Mouse (Mus musculus): Measurements from ENCODE around the gene Shc3. TPM values are rescaled to one million over a fixed set of nuclear protein-coding genes. Genes with fewer than 3 reads are reported as not detected.

Shc3 gene
- polyA plus RNA-seq (2016; fragmentation: Nextera tagmentation; extraction: Ambion mirVana), result 5.1 and 7.0 TPM in 2 replicates

DNA sequence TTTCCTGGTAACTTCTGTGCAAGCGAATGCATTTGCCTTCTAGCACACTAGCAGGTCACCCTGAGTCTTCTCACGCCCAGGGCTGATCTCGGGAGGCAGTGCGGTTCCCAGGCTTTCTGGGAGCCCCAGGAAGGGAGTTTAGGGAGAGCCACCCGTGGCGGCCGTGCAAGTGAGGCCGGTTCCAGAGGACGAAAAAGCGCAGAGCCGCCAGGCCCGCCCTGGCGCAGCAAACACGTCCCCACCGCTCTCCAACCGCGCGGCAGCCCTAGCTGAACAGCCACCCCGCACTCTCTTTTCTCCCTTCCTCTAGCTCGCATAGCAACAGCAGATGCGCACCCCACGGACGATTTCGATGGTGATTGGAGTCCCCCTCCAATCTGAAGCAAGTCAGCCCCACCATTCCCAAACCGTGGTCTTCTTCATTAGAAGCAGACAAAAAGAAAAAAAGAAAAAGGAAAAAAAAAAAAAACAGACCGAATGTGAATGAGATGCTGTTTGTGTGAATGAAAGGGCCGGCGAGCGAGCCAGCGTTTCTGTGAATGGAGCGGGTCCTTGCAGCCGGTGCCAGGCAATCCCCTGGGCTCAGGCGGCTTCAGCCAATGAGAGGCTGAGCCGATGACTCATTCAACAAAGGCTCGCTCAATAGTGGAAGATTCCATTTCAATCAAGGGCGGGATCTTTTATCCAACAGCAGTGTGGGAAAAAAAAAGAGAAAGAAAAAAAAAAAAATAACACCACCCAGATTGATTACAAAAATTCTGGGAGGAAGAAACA lies at the start of gene Shc3:
Gene Shc3, minus strand, starts transcription at position 509 of the 774 bp plus-strand sequence.
- peaks cover 46% of the 10 kb centered on the region for H3K4me1 ChIP-seq
- peak within 1 kb of the TSS; percentile 83 for H3K27ac ChIP-seq
- peak within 1 kb of the TSS; percentile 35 for H3K4me3 ChIP-seq
- H3K27me3 ChIP-seq, result peaks cover 49% of the 10 kb centered on the region
- peak within 1 kb of the TSS; percentile 92 for H3K4me2 ChIP-seq (replicated peaks)
- H3K36me3 ChIP-seq, result no peaks in the 10 kb centered on the region
- H3K9me3 ChIP-seq (replicated peaks), result no peaks in the 10 kb centered on the region
- peak; percentile 91 for ATAC-seq (ENCODE audit: low FRiP score)
- H3K9ac ChIP-seq, result peak within 1 kb of the TSS; percentile 58
- WGBS, result under 1% methylated on average over 36 of the region's 36 CpGs

DNA sequence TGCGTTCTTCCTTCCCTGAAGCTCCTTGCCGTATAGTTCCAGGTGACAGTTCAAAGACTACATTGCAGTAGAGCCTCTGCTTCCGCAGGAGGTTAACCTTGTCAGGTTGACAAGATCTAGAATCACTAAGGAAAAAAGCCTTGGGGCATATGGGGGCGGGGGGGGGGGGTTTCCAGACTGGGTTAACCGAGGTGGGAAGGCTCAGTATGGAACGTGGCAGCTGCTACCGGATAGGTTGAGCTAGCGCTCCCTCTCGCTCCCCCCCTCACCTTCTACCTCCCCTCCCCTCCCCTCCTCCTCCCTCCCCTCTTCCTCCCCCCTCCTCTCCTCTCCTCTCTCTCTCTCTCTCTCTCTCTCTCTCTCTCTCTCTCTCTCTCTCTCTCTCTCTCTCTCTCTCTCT lies 49.4 kb upstream of the Shc3 start:
- H3K4me3 ChIP-seq, result no peak overlapping the region
- H3K4me2 ChIP-seq (replicated peaks), result peak overlapping the region; percentile 19; the same call in 1 of the 2 replicates
- no peak overlapping the region for H3K9ac ChIP-seq
- no peaks in the 10 kb centered on the region for H3K36me3 ChIP-seq
- whole genome bisulfite sequencing, result 9% methylated on average over 9 of the region's 9 CpGs
- peaks cover 18% of the 10 kb centered on the region for H3K4me1 ChIP-seq
- H3K27me3 ChIP-seq, result no peaks in the 10 kb centered on the region; the same call in 1 of the 2 replicates
- H3K9me3 ChIP-seq (replicated peaks), result no peaks in the 10 kb centered on the region
- 0 out of 2 replicates have a peak, but pooled peaks have one; percentile 43 for ATAC-seq (ENCODE audit: low FRiP score)
- H3K27ac ChIP-seq, result no peak overlapping the region

DNA sequence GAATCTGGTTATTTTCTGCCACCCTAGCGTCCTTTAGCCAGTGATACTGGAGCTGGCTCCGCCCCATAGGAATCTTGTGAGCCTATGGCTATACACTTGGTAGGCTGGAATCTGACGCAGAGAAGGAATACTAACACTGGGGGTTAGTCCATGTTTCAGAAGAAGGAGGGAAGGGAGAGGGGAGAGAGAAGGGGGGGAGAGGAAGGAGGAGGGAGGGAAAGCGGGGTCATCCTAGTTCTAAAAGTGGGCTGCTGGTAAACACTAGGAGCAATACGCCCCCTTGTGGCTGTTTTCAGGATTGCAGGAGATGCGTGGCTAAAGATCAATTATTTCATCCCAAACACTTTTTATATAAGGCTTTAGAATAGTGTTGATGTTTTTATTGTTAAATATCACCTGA lies 48.6 kb upstream of the Shc3 start:
- H3K27ac ChIP-seq, result no peak overlapping the region
- H3K4me3 ChIP-seq, result no peak overlapping the region
- H3K27me3 ChIP-seq, result no peaks in the 10 kb centered on the region; the same call in 1 of the 2 replicates
- H3K4me1 ChIP-seq, result peaks cover 18% of the 10 kb centered on the region
- ATAC-seq (ENCODE audit: low FRiP score), result no peak; the same call in 1 of the 2 replicates
- WGBS, result 16% methylated on average over 6 of the region's 6 CpGs
- H3K36me3 ChIP-seq, result no peaks in the 10 kb centered on the region
- H3K9ac ChIP-seq, result no peak overlapping the region
- 0 out of 2 replicates have a peak overlapping the region, but pooled peaks have one; percentile 2 for H3K4me2 ChIP-seq (replicated peaks)
- H3K9me3 ChIP-seq (replicated peaks), result no peaks in the 10 kb centered on the region

DNA sequence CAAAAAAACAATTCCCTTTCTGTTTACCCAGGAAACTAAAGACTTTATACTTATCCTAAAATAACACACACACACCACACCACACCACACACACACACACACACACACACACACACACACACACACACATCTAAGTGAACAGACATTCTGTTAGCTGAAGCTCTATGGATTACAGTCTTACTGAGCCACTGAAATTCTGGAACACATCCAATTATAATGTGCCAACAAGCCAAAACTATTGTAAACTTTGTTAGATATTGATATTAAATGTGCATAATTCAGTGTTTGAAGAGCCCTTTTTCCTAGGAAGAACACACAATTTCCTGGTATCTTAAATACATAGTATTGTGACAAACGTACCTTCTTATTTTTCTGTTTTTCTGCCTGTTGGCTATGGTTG lies 48.1 kb upstream of the Shc3 start:
- Histone ChIP-seq H3K27ac (no peak overlapping the region), H3K36me3 (no peaks in the 10 kb centered on the region), H3K4me1 (peaks cover 18% of the 10 kb centered on the region), H3K9me3 (replicated peaks) (no peaks in the 10 kb centered on the region), H3K27me3 (no peaks in the 10 kb centered on the region; the same call in 1 of the 2 replicates), H3K9ac (no peak overlapping the region), H3K4me2 (replicated peaks) (no peak overlapping the region), H3K4me3 (no peak overlapping the region)
- WGBS, result 66% methylated on average over 1 of the region's 1 CpGs
- no peak for ATAC-seq (ENCODE audit: low FRiP score)

DNA sequence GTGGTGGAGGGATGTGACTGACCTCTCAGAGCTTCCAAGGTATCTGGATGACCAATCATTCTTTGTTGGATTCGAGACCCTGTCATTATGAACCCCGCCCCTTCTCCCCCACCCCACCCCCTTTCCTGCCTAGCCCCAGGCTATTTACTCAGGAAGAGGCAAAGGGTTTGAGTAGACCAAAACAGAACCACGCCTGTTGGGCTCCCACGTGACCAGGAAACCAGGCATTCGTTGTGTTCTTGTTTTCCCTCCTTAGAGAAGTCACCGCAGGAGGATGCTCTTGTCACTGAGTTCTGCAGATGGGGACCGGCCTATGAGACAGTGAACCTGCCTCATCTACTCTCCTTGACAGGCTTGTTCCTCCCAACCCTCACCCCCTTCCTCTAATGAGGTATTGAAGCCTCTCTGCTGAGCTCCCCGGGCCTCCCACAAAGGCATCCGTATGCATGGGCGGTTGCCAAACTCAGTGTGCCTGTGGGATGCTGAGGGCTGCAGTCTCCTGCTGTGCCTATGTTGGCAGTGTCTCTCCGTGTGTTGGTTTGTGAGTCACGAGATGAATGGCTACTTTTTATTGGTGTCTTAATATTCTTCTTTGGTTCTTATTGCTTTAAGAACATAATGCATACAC lies 47.3 kb upstream of the Shc3 start:
- Histone ChIP-seq H3K27ac (no peak overlapping the region), H3K9ac (no peak overlapping the region), H3K9me3 (replicated peaks) (no peaks in the 10 kb centered on the region), H3K36me3 (no peaks in the 10 kb centered on the region), H3K4me2 (replicated peaks) (peak overlapping the region; percentile 8; the same call in 1 of the 2 replicates), H3K4me3 (no peak overlapping the region), H3K27me3 (no peaks in the 10 kb centered on the region; the same call in 1 of the 2 replicates), H3K4me1 (peaks cover 18% of the 10 kb centered on the region)
- WGBS, result 9% methylated on average over 12 of the region's 12 CpGs
- ATAC-seq (ENCODE audit: low FRiP score), result peak; percentile 63

DNA sequence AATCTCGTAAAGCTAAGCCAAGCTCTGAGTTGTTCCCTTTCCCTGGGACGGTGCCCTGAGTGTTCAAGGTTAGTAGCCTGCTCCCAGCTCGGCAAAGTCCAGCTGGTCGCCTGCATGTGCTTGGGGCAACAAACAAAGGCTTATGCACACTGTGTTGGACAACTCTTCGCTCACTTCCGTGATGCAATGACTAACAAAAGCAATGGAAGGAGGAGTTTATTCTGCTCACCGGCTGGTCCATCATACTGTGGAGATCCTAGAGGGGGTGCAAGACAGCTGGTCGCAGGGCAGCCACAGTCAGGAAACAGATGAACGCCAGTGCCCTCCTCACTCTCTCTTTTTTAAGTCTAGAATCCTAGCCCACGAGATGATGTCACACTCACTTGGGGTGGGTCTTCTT lies 46.6 kb upstream of the Shc3 start:
- 0 out of 2 replicates have a peak, but pooled peaks have one; percentile 52 for ATAC-seq (ENCODE audit: low FRiP score)
- WGBS, result 66% methylated on average over 10 of the region's 10 CpGs
- Histone ChIP-seq H3K4me1 (peaks cover 20% of the 10 kb centered on the region), H3K27ac (no peak overlapping the region), H3K4me3 (no peak overlapping the region), H3K9ac (no peak overlapping the region), H3K36me3 (no peaks in the 10 kb centered on the region), H3K27me3 (no peaks in the 10 kb centered on the region; the same call in 1 of the 2 replicates), H3K9me3 (replicated peaks) (no peaks in the 10 kb centered on the region), H3K4me2 (replicated peaks) (no peak overlapping the region)

DNA sequence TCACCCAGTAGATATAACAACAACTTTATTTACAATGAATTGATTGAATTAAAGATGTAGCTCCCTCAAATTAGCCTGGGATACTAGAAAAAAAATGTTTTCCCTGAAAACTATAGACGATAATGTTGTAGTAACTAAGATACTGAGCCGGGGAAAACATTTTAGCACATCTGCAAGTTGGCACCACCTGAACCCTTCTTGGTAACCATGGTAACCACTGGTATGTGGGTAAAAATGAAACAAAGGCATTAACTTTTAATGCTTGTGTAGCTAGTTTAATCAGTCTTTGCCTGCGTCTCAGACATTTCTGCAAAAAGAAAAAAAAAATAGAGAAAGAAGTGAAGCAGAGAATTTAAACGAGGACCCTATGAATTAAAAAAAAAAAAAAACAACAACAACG lies 42.3 kb upstream of the Shc3 start:
- Histone ChIP-seq H3K9ac (no peak overlapping the region), H3K9me3 (replicated peaks) (no peaks in the 10 kb centered on the region), H3K4me3 (no peak overlapping the region), H3K36me3 (no peaks in the 10 kb centered on the region), H3K4me1 (peaks cover 7% of the 10 kb centered on the region), H3K27ac (no peak overlapping the region), H3K27me3 (no peaks in the 10 kb centered on the region; the same call in 1 of the 2 replicates), H3K4me2 (replicated peaks) (no peak overlapping the region)
- 51% methylated on average over 5 of the region's 5 CpGs for WGBS
- no peak for ATAC-seq (ENCODE audit: low FRiP score)

DNA sequence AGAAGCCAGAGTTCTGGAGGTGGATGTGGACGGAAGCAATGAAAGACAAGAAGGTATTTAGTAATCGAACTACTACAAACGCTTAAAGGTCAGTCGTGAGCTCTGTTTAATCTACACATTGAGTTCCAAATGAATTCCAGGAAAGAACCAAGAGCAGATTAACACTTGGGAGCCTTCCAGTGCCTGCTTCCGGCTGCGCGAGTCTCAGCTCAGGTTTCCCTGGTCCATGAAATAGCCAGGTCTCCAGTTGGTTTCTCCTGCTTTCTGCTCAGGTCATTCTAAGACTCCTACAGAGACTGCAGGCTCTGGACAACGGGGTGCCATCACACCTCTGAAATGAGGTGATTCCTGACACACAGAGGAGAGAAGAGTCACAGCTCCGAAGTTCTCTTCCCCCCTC lies 41.8 kb upstream of the Shc3 start:
- no peaks in the 10 kb centered on the region for H3K9me3 ChIP-seq (replicated peaks)
- no peaks in the 10 kb centered on the region for H3K36me3 ChIP-seq
- no peak overlapping the region for H3K27ac ChIP-seq
- 31% methylated on average over 9 of the region's 9 CpGs for WGBS
- no peak overlapping the region for H3K4me3 ChIP-seq
- no peak overlapping the region for H3K4me2 ChIP-seq (replicated peaks)
- H3K4me1 ChIP-seq, result peaks cover 3% of the 10 kb centered on the region; the same call in 1 of the 2 replicates
- H3K27me3 ChIP-seq, result no peaks in the 10 kb centered on the region; the same call in 1 of the 2 replicates
- no peak overlapping the region for H3K9ac ChIP-seq
- ATAC-seq (ENCODE audit: low FRiP score), result no peak

DNA sequence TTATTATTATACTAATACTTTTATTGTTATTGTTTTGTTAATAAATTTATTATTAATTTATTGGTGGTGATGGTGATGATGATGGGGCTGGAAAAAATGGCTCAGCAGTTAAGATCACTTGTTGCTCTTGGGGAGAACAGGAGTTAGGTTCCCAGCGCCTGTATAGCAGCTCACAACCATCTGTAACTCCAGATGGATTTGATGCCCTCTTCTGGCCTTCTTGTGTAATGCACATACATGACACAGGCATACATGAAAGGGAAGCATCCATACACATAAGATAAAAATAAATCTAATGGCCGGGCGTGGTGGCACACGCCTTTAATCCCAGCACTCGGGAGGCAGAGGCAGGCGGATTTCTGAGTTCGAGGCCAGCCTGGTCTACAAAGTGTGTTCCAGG lies 40.0 kb upstream of the Shc3 start:
- Histone ChIP-seq H3K4me1 (peaks cover 2% of the 10 kb centered on the region; the same call in 1 of the 2 replicates), H3K9me3 (replicated peaks) (no peaks in the 10 kb centered on the region), H3K4me3 (no peak overlapping the region), H3K27ac (no peak overlapping the region), H3K4me2 (replicated peaks) (no peak overlapping the region), H3K9ac (no peak overlapping the region), H3K27me3 (no peaks in the 10 kb centered on the region), H3K36me3 (no peaks in the 10 kb centered on the region)
- whole genome bisulfite sequencing, result 95% methylated on average over 7 of the region's 7 CpGs
- no peak for ATAC-seq (ENCODE audit: low FRiP score)

DNA sequence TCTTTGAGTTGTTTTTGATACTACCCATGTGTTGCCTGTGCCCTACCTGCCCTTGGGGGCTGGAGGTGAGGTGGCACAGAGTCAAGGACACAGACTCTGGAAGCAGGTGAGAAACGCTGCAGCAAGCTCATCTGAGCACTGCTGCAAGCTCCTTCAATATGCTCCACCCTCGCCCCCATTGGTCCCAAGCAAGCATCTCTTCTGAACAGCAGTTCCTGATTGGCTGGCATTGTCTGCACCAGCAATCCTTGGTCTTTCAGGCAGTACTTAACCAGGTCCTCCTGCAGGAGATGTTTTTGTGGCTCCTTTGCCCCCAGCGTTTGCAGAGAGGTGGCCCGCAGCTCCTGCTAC lies 34.6 kb upstream of the Shc3 start:
- Histone ChIP-seq H3K9ac (no peak overlapping the region), H3K27me3 (no peaks in the 10 kb centered on the region), H3K4me3 (no peak overlapping the region), H3K9me3 (replicated peaks) (no peaks in the 10 kb centered on the region), H3K27ac (no peak overlapping the region), H3K4me2 (replicated peaks) (peak overlapping the region; percentile 39), H3K36me3 (no peaks in the 10 kb centered on the region), H3K4me1 (peaks cover 7% of the 10 kb centered on the region)
- ATAC-seq (ENCODE audit: low FRiP score), result peak; percentile 59
- WGBS, result 42% methylated on average over 4 of the region's 4 CpGs

DNA sequence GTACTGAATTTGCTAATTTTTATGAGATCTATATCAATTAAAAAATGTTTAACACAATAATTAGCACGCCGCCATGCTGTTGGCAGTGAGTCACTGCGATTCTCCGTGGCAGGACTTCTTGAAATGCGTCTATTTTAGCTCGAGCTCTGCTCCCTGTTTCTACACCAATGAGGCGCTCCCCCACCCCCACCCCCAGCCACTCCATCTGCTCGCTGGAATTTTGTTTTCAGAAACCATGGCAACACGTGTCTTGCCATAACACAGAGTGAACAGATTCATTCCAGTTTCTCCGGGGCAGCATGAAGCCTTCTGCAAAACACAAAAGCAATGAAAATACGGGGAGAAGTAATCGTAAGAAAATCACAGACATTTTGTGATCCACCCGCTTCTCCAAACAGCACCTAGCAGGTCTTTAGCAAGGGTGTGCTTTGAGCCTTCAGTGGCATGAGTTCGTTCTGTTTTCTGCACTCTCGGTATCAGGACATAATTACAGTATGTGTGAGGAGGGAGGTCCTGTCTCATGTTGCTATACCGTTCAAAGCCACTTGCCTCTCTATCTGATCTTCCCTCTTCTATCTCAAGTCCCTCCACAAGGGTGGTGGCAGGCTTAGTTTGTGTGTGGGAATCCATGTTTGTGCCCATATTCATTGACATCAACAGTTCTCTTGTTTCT lies 34.1 kb upstream of the Shc3 start:
- Histone ChIP-seq H3K9me3 (replicated peaks) (no peaks in the 10 kb centered on the region), H3K27ac (no peak overlapping the region), H3K4me1 (peaks cover 7% of the 10 kb centered on the region), H3K9ac (no peak overlapping the region), H3K27me3 (no peaks in the 10 kb centered on the region), H3K36me3 (no peaks in the 10 kb centered on the region), H3K4me2 (replicated peaks) (peak overlapping the region; percentile 39), H3K4me3 (no peak overlapping the region)
- peak; percentile 84 for ATAC-seq (ENCODE audit: low FRiP score)
- WGBS, result 27% methylated on average over 16 of the region's 16 CpGs

DNA sequence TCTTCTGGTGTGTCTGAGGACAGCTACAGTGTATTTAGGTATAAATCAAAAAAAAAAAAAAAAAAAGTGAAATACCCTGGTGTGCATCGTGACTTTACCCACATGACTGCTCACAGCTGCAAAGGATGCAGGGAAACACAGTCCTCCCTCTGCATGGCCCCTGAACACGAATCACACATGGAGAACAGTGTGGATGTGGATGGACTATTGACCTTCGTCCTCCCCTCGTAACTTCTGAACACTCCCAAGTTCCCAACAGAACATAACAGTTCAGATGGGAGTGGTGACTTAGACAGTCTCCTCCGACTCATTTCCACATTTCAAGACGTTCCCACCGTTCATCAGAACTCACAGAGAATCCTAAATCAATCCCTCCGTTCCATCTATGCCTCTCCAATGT lies 33.5 kb upstream of the Shc3 start:
- Histone ChIP-seq H3K27me3 (no peaks in the 10 kb centered on the region), H3K9me3 (replicated peaks) (no peaks in the 10 kb centered on the region), H3K36me3 (no peaks in the 10 kb centered on the region), H3K4me3 (no peak overlapping the region), H3K9ac (no peak overlapping the region), H3K27ac (no peak overlapping the region), H3K4me1 (peaks cover 7% of the 10 kb centered on the region), H3K4me2 (replicated peaks) (peak overlapping the region; percentile 39)
- WGBS, result 70% methylated on average over 8 of the region's 8 CpGs
- ATAC-seq (ENCODE audit: low FRiP score), result 0 out of 2 replicates have a peak, but pooled peaks have one; percentile 26
